Mouse (Mus musculus): ENCODE results near the gene Gm5475. TPM values are rescaled to one million over a fixed set of nuclear protein-coding genes. Genes with fewer than 3 reads are reported as not detected.

Gene Gm5475
- polyA plus RNA-seq, 1 experiment from 2014 or later, result 0.55 TPM

GRCm38 (mm10) chr15:100391599-100391998 is 30.3 kb upstream of the Gm5475 start:
- no peak for ATAC-seq
- ChIA-PET CTCF (interaction anchor here (1.1 to 1.3 kb wide), 2 partner anchors 9 to 29 kb away, joined by 3 to 5 read pairs; no protein-coding TSS in a partner anchor), POLR2A (interaction anchor here (0.7 to 1.9 kb wide), 2 partner anchors 9 to 297 kb away, joined by 3 to 4 read pairs; no protein-coding TSS in a partner anchor)
- in situ Hi-C loops (cut with MboI; ENCODE audit: low pct_unique_long_range_greater_than_20kb), result no loop called here
- DNase-seq (ENCODE audit: low read depth, low spot score), result no peak
- no peaks in the 10 kb centered on the region for H3K27me3 ChIP-seq
- TF ChIP-seq CTCF (IDR thresholded peaks at IDR 0.05), result no peak

- DNase-seq (ENCODE audit: low read depth, low spot score) (no peak), ATAC-seq (no peak)
- no peak for TF ChIP-seq CTCF (IDR thresholded peaks at IDR 0.05)
- CTCF ChIA-PET, result interaction anchor here (0.9 kb wide), 1 partner anchor 10 kb away, joined by 3 read pairs; no protein-coding TSS in a partner anchor
- in situ Hi-C loops (cut with MboI; ENCODE audit: low pct_unique_long_range_greater_than_20kb), result no loop called here
- H3K27me3 ChIP-seq, result no peaks in the 10 kb centered on the region
- POLR2A ChIA-PET, result interaction anchor here (0.7 to 1.0 kb wide), 2 partner anchors 10 to 58 kb away, joined by 3 read pairs; no protein-coding TSS in a partner anchor
These were observed 28.9 kb upstream of the Gm5475 start for GRCm38 (mm10) chr15:100393016-100393415.

- no peaks in the 10 kb centered on the region for H3K27me3 ChIP-seq
- TF ChIP-seq CTCF (IDR thresholded peaks at IDR 0.05), result no peak
- DNase-seq (ENCODE audit: low read depth, low spot score) (no peak), ATAC-seq (no peak)
- CTCF ChIA-PET, result no interaction called here
- in situ Hi-C loops (cut with MboI; ENCODE audit: low pct_unique_long_range_greater_than_20kb), result no loop called here
- POLR2A ChIA-PET, result no interaction called here
These were observed 26.4 kb upstream of the Gm5475 start for GRCm38 (mm10) chr15:100395561-100395960.

- peak; percentile 23 for ATAC-seq
- in situ Hi-C loops (cut with MboI; ENCODE audit: low pct_unique_long_range_greater_than_20kb), result no loop called here
These were observed 21.2 kb upstream of the Gm5475 start for GRCm38 (mm10) chr15:100400592-100401250.

GRCm38 (mm10) chr15:100401811-100402210 is 20.1 kb upstream of the Gm5475 start:
- in situ Hi-C loops (cut with MboI; ENCODE audit: low pct_unique_long_range_greater_than_20kb), result no loop called here
- H3K27me3 ChIP-seq, result no peaks in the 10 kb centered on the region
- ChIA-PET POLR2A (interaction anchor here (0.6 to 1.4 kb wide), 4 partner anchors 9 to 81 kb away, joined by 3 to 4 read pairs (median 4); no protein-coding TSS in a partner anchor), CTCF (interaction anchor here (1.4 to 2.1 kb wide), 2 partner anchors 21 to 27 kb away, joined by 4 to 8 read pairs; no protein-coding TSS in a partner anchor)
- TF ChIP-seq CTCF (IDR thresholded peaks at IDR 0.05), result no peak
- no peak for ATAC-seq
- no peak for DNase-seq (ENCODE audit: low read depth, low spot score)

More at GRCm38 (mm10) chr15:100400592-100401250, 21.2 kb upstream of the Gm5475 start:
- no peaks in the 10 kb centered on the region for H3K27me3 ChIP-seq
- no peak for TF ChIP-seq CTCF (IDR thresholded peaks at IDR 0.05)
- ChIA-PET POLR2A (interaction anchor here (1.4 kb wide), 1 partner anchor 9 kb away, joined by 4 read pairs; no protein-coding TSS in a partner anchor), CTCF (interaction anchor here (1.2 to 2.1 kb wide), 3 partner anchors 9 to 25 kb away, joined by 4 to 8 read pairs (median 5); no protein-coding TSS in a partner anchor)
- DNase-seq (ENCODE audit: low read depth, low spot score), result no peak

GRCm38 (mm10) chr15:100402347-100402746 is 19.6 kb upstream of the Gm5475 start:
- ChIA-PET POLR2A (interaction anchor here (0.6 to 1.4 kb wide), 3 partner anchors 9 to 81 kb away, joined by 3 to 4 read pairs (median 3); no protein-coding TSS in a partner anchor), CTCF (interaction anchor here (1.1 kb wide), 1 partner anchor 9 kb away, joined by 3 read pairs; no protein-coding TSS in a partner anchor)
- DNase-seq (ENCODE audit: low read depth, low spot score), result no peak
- no peak for TF ChIP-seq CTCF (IDR thresholded peaks at IDR 0.05)
- H3K27me3 ChIP-seq, result no peaks in the 10 kb centered on the region
- in situ Hi-C loops (cut with MboI; ENCODE audit: low pct_unique_long_range_greater_than_20kb), result no loop called here
- no peak for ATAC-seq

- no peaks in the 10 kb centered on the region for H3K27me3 ChIP-seq
- ChIA-PET CTCF (interaction anchor here (1.1 kb wide), 1 partner anchor 10 kb away, joined by 3 read pairs; no protein-coding TSS in a partner anchor), POLR2A (interaction anchor here (1.2 to 1.4 kb wide), 2 partner anchors 10 to 17 kb away, joined by 3 to 4 read pairs; no protein-coding TSS in a partner anchor)
- in situ Hi-C loops (cut with MboI; ENCODE audit: low pct_unique_long_range_greater_than_20kb), result no loop called here
- DNase-seq (ENCODE audit: low read depth, low spot score) (no peak), ATAC-seq (no peak)
- no peak for TF ChIP-seq CTCF (IDR thresholded peaks at IDR 0.05)
These were observed 19.1 kb upstream of the Gm5475 start for GRCm38 (mm10) chr15:100402798-100403197.

GRCm38 (mm10) chr15:100403318-100404000 is 18.5 kb upstream of the Gm5475 start:
- ChIA-PET POLR2A (interaction anchor here (0.6 to 1.4 kb wide), 2 partner anchors 10 to 424 kb away, joined by 3 read pairs; no protein-coding TSS in a partner anchor), CTCF (interaction anchor here (1.1 kb wide), 1 partner anchor 10 kb away, joined by 3 read pairs; no protein-coding TSS in a partner anchor)
- in situ Hi-C loops (cut with MboI; ENCODE audit: low pct_unique_long_range_greater_than_20kb), result no loop called here
- ATAC-seq (no peak), DNase-seq (ENCODE audit: low read depth, low spot score) (no peak)
- no peaks in the 10 kb centered on the region for H3K27me3 ChIP-seq
- no peak for TF ChIP-seq CTCF (IDR thresholded peaks at IDR 0.05)

- DNase-seq (ENCODE audit: low read depth, low spot score), result no peak
- in situ Hi-C loops (cut with MboI; ENCODE audit: low pct_unique_long_range_greater_than_20kb), result no loop called here
These were observed 15.9 kb upstream of the Gm5475 start for GRCm38 (mm10) chr15:100406088-100406487.

GRCm38 (mm10) chr15:100410918-100411672 is 10.9 kb upstream of the Gm5475 start:
- ATAC-seq (peak; percentile 21), DNase-seq (ENCODE audit: low read depth, low spot score) (no peak)
- TF ChIP-seq CTCF (IDR thresholded peaks at IDR 0.05), result no peak
- CTCF ChIA-PET, result interaction anchor here (1.2 kb wide), 1 partner anchor 11 kb away, joined by 3 read pairs; the partner anchor contains the start of gene Gm5475
- in situ Hi-C loops (cut with MboI; ENCODE audit: low pct_unique_long_range_greater_than_20kb), result no loop called here
- no peaks in the 10 kb centered on the region for H3K27me3 ChIP-seq
- POLR2A ChIA-PET, result no interaction called here

More at GRCm38 (mm10) chr15:100406088-100406487, 15.9 kb upstream of the Gm5475 start:
- no peak for ATAC-seq
- no peak for TF ChIP-seq CTCF (IDR thresholded peaks at IDR 0.05)
- no peaks in the 10 kb centered on the region for H3K27me3 ChIP-seq
- ChIA-PET CTCF (no interaction called here), POLR2A (no interaction called here)

Measured in Patski (cell line).